Mouse (Mus musculus) ES-E14 (cell line): ENCODE data around the gene Hs1bp3.

ENCODE experiments used
- CHD2 ChIP-seq: IDR thresholded peaks from 2 replicates; pipeline ENCODE4 v1.6.1; 2014; ENCODE audit warnings: mild to moderate bottlenecking, low read depth, low read length, inconsistent platforms
- HCFC1 ChIP-seq: IDR thresholded peaks from 2 replicates; pipeline ENCODE4 v1.6.1; 2012; ENCODE audit warnings: low read length, inconsistent platforms, borderline replicate concordance; ENCODE audit not compliant: insufficient read depth
- MAFK ChIP-seq: IDR thresholded peaks from 2 replicates; pipeline ENCODE4 v1.6.1; 2014; ENCODE audit warnings: mild to moderate bottlenecking, low read depth, low read length, inconsistent platforms; ENCODE audit not compliant: insufficient read depth
- ZC3H11A ChIP-seq: IDR thresholded peaks from 2 replicates; pipeline ENCODE4 v1.6.1; 2012; ENCODE audit warnings: low read depth, mild to moderate bottlenecking, inconsistent platforms, low read length, borderline replicate concordance
- ZNF384 ChIP-seq: IDR thresholded peaks from 2 replicates; pipeline ENCODE4 v1.6.1; 2012; ENCODE audit warnings: low read depth, low read length, inconsistent platforms

DNA sequence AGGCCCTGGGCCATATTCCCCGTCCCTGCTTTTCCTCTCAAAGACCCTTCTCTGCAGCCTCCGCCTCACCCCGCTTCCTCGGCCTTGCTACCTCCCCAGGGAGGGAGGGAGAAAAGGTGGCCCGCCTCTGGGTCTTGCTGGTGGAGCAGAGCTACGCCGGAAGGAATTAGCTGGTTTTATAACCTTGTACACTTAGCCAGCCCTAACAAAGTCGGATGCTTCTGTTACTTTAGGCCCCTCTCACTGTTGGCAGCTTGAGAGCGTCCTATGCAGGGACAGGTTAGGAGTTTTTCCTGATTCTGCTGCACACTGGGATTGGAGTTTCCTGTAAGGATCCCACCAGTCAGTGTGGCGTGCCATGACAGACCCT lies 13.1 kb upstream of the Hs1bp3 start:
- TF ChIP-seq ZNF384: no peak
- TF ChIP-seq CHD2: no peak
- no peak for TF ChIP-seq MAFK
- TF ChIP-seq ZC3H11A: no peak
- no peak for TF ChIP-seq HCFC1
